Mouse (Mus musculus) myocyte (in vitro differentiated cells): ENCODE measurements at regions not wholly inside any gene's neighbourhood (a gene's known extent, or its start where the extent isn't known, plus 50 kb on each side); places are given as distances from the start of the nearest gene placed in this dataset.
A peak's percentile ranks its signal among the peaks of the same experiment; 100 is the strongest.

ENCODE experiments used
- H3K27me3 ChIP-seq: one replicate; pipeline ENCODE4 v1.6.1; 2011; ENCODE audit not compliant: control insufficient read depth, insufficient read depth, insufficient read length
- H3K36me3 ChIP-seq: one replicate; pipeline ENCODE4 v1.6.1; 2011; ENCODE audit not compliant: control insufficient read depth, insufficient read depth
- H3K4me2 ChIP-seq: one replicate; pipeline ENCODE4 v1.6.1; 2011; ENCODE audit warnings: low read depth, control low read depth
- H3K4me3 ChIP-seq: one replicate; pipeline ENCODE4 v1.5.1; 2011; ENCODE audit warnings: mild to moderate bottlenecking, control low read depth, moderate library complexity
- H3K79me2 ChIP-seq: one replicate; pipeline ENCODE4 v1.6.1; 2011; ENCODE audit not compliant: control insufficient read depth, insufficient read depth
- H3ac ChIP-seq: one replicate; pipeline ENCODE4 v1.6.1; 2011; ENCODE audit not compliant: control insufficient read depth, insufficient read length
- CEBPB ChIP-seq: IDR thresholded peaks from 2 replicates; pipeline ENCODE4 v1.6.1; 2011; ENCODE audit warnings: mild to moderate bottlenecking, moderate library complexity; ENCODE audit not compliant: poor library complexity, insufficient read depth, severe bottlenecking
- E2F4 ChIP-seq: IDR thresholded peaks from one replicate; pipeline ENCODE4 v1.6.1; 2011; ENCODE audit warnings: mild to moderate bottlenecking, control low read depth, moderate library complexity; ENCODE audit not compliant: insufficient read depth
- MAX ChIP-seq: IDR thresholded peaks from one replicate; pipeline ENCODE4 v1.6.1; 2011; ENCODE audit warnings: low read depth, mild to moderate bottlenecking, control low read depth
- MYOD1 ChIP-seq, 3 experiments: IDR thresholded peaks; one replicate each; pipeline ENCODE4 v1.6.1; 2011; ENCODE audit warnings: control low read depth in 2 of 3, low read depth in 2 of 3, mild to moderate bottlenecking in 2 of 3, moderate library complexity in 1 of 3; ENCODE audit not compliant: insufficient read length in 2 of 3, control insufficient read depth in 1 of 3
- MYOG ChIP-seq, 3 experiments: IDR thresholded peaks; one replicate each; pipeline ENCODE4 v1.6.1; 2011; ENCODE audit warnings: control low read depth in 2 of 3, low read depth in 2 of 3, mild to moderate bottlenecking in 2 of 3; ENCODE audit not compliant: insufficient read length in 2 of 3, control insufficient read depth in 1 of 3, insufficient read depth in 1 of 3
- POLR2A ChIP-seq: IDR thresholded peaks from one replicate; pipeline ENCODE4 v1.6.1; 2011; ENCODE audit warnings: low read depth, mild to moderate bottlenecking, control low read depth, moderate library complexity; ENCODE audit not compliant: insufficient read length
- POLR2AphosphoS2 ChIP-seq: IDR thresholded peaks from one replicate; pipeline ENCODE4 v1.6.1; 2011; ENCODE audit warnings: low read depth, control low read depth; ENCODE audit not compliant: insufficient read length
- REST ChIP-seq: IDR thresholded peaks from one replicate; pipeline ENCODE4 v1.6.1; 2011; ENCODE audit warnings: mild to moderate bottlenecking, control low read depth, moderate library complexity; ENCODE audit not compliant: insufficient read depth, insufficient read length
- SRF ChIP-seq: IDR thresholded peaks from one replicate; pipeline ENCODE4 v1.6.1; 2011; ENCODE audit warnings: low read depth; ENCODE audit not compliant: control insufficient read depth, insufficient read length
- TCF12 ChIP-seq: IDR thresholded peaks from one replicate; pipeline ENCODE4 v1.6.1; 2011; ENCODE audit warnings: mild to moderate bottlenecking, control low read depth; ENCODE audit not compliant: poor library complexity, insufficient read depth, severe bottlenecking
- TCF3 ChIP-seq: IDR thresholded peaks from one replicate; pipeline ENCODE4 v1.6.1; 2011; ENCODE audit warnings: low read depth, control low read depth; ENCODE audit not compliant: insufficient read length
- USF1 ChIP-seq: IDR thresholded peaks from one replicate; pipeline ENCODE4 v1.6.1; 2011; ENCODE audit warnings: low read depth, mild to moderate bottlenecking, control low read depth, moderate library complexity

GRCm38 (mm10) chr12:7777220-7778055 is 200.0 kb upstream of the Apob start:
- no peak overlapping the region for H3K4me3 ChIP-seq
- H3K36me3 ChIP-seq = no peaks in the 10 kb centered on the region
- no peak for TF ChIP-seq MYOG (IDR thresholded peaks at IDR 0.05; ENCODE audit: control insufficient read depth in 1 of 3, insufficient read depth in 1 of 3, insufficient read length in 2 of 3, low read depth in 2 of 3)
- H3ac ChIP-seq = no peak overlapping the region
- peak overlapping the region; percentile 43 for H3K4me2 ChIP-seq
- no peaks in the 10 kb centered on the region for H3K79me2 ChIP-seq
- no peaks in the 10 kb centered on the region for H3K27me3 ChIP-seq

DNA sequence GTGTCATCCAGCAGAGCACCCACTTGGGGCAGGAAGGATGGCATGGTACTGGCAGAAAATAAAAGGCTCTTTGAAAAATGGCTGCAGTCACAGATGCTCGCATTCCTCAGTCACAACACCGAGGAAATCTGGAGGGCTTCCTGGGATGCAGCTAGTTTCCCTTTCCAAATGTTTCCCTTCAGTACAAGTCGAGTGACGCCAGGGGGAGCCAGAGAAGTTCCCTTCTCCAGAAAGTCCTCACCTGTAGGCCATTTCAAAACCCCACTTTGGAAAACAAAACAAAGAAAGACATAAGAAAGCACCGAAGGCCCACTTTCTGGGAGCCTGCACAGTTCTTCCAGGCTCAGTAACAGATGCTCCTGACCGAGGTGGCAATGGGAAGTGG is 199.4 kb upstream of the Apob start:
- TF ChIP-seq MYOG (IDR thresholded peaks at IDR 0.05; ENCODE audit: control insufficient read depth in 1 of 3, insufficient read depth in 1 of 3, insufficient read length in 2 of 3, low read depth in 2 of 3) = no peak
- TF ChIP-seq MAX = no peak
- no peak for TF ChIP-seq TCF12
- TF ChIP-seq MYOD1 (IDR thresholded peaks at IDR 0.05; ENCODE audit: control insufficient read depth in 1 of 3, insufficient read length in 2 of 3, low read depth in 2 of 3) = no peak
- TF ChIP-seq CEBPB = no peak
- TF ChIP-seq POLR2AphosphoS2 = no peak
- no peak for TF ChIP-seq POLR2A
- no peak for TF ChIP-seq SRF
- no peak for TF ChIP-seq TCF3
- no peak for TF ChIP-seq REST
- TF ChIP-seq USF1 = no peak
- no peak for TF ChIP-seq E2F4
- no peak overlapping the region for H3ac ChIP-seq
- peak overlapping the region; percentile 43 for H3K4me2 ChIP-seq
- H3K27me3 ChIP-seq = no peaks in the 10 kb centered on the region
- H3K79me2 ChIP-seq = no peaks in the 10 kb centered on the region
- no peak overlapping the region for H3K4me3 ChIP-seq
- no peaks in the 10 kb centered on the region for H3K36me3 ChIP-seq

DNA sequence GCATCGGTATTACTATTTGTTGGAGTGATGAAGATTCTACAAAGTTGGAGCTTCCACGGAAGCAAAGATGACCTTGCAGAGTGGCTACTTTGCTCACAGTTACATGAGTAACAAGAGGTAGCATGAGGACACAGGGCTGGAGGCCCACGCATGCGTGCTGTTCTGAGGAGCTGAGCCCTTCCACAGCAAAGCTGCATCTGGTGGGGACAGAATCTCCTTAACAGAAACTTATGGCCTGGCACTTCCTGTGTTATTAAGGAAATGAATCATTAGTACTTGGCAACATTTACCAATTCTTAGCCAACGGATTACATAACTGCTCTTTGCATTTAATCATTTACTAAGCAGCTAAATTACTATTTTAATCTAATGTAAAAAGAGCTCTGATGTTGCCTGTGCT is 160.8 kb upstream of the Apob start:
- TF ChIP-seq SRF (no peak), TCF3 (no peak), REST (no peak), E2F4 (no peak), MAX (no peak), MYOG (IDR thresholded peaks at IDR 0.05; ENCODE audit: control insufficient read depth in 1 of 3, insufficient read depth in 1 of 3, insufficient read length in 2 of 3, low read depth in 2 of 3) (no peak), USF1 (no peak), POLR2A (no peak)
- Histone ChIP-seq H3ac (no peak overlapping the region), H3K27me3 (no peaks in the 10 kb centered on the region), H3K79me2 (no peaks in the 10 kb centered on the region), H3K36me3 (no peaks in the 10 kb centered on the region), H3K4me2 (no peak overlapping the region), H3K4me3 (no peak overlapping the region)

- no peak overlapping the region for H3K4me3 ChIP-seq
- H3K36me3 ChIP-seq = no peaks in the 10 kb centered on the region
- no peak overlapping the region for H3K4me2 ChIP-seq
- H3K27me3 ChIP-seq = no peaks in the 10 kb centered on the region
- H3K79me2 ChIP-seq = no peaks in the 10 kb centered on the region
- H3ac ChIP-seq = no peak overlapping the region
- TF ChIP-seq SRF = no peak
- no peak for TF ChIP-seq POLR2AphosphoS2
- no peak for TF ChIP-seq MAX
- no peak for TF ChIP-seq MYOG (IDR thresholded peaks at IDR 0.05; ENCODE audit: control insufficient read depth in 1 of 3, insufficient read depth in 1 of 3, insufficient read length in 2 of 3, low read depth in 2 of 3)
- no peak for TF ChIP-seq TCF3
- TF ChIP-seq MYOD1 (IDR thresholded peaks at IDR 0.05; ENCODE audit: control insufficient read depth in 1 of 3, insufficient read length in 2 of 3, low read depth in 2 of 3) = no peak
- no peak for TF ChIP-seq CEBPB
- no peak for TF ChIP-seq TCF12
- no peak for TF ChIP-seq E2F4
- TF ChIP-seq REST = no peak
- no peak for TF ChIP-seq USF1
- no peak for TF ChIP-seq POLR2A
Measured at GRCm38 (mm10) chr12:7820006-7820704, 157.3 kb upstream of the Apob start.

- H3K79me2 ChIP-seq = no peaks in the 10 kb centered on the region
- H3K4me2 ChIP-seq = no peak overlapping the region
- TF ChIP-seq REST (no peak), POLR2A (no peak)
- H3ac ChIP-seq = no peak overlapping the region
- H3K36me3 ChIP-seq = no peaks in the 10 kb centered on the region
- no peaks in the 10 kb centered on the region for H3K27me3 ChIP-seq
- no peak overlapping the region for H3K4me3 ChIP-seq
Measured at GRCm38 (mm10) chr12:7820718-7821117, 156.7 kb upstream of the Apob start.
